Mouse (Mus musculus) megakaryocyte, embryonic 14.5 days (primary cell): ENCODE results near the gene Stac. TPM values are rescaled to one million over a fixed set of nuclear protein-coding genes. Genes with fewer than 3 reads are reported as not detected.

ENCODE experiments used
- H3K27me3 ChIP-seq: replicated peaks from 2 replicates; pipeline ENCODE3; 2012; ENCODE audit warnings: inconsistent platforms
- H3K36me3 ChIP-seq: replicated peaks from 2 replicates; pipeline ENCODE3; 2012; ENCODE audit warnings: low read length, inconsistent platforms, mixed read lengths
- H3K4me1 ChIP-seq: 2 replicates; pipeline ENCODE4 v1.6.1; 2012; ENCODE audit warnings: inconsistent platforms
- H3K4me3 ChIP-seq: replicated peaks from 2 replicates; pipeline ENCODE3; 2012; ENCODE audit warnings: moderate library complexity, mild to moderate bottlenecking, inconsistent platforms
- H3K9me3 ChIP-seq: 2 replicates; pipeline ENCODE4 v1.6.1; 2012; ENCODE audit warnings: inconsistent platforms
- FLI1 ChIP-seq: IDR thresholded peaks from 2 replicates; pipeline ENCODE4 v1.6.1; 2012; ENCODE audit warnings: low read length, inconsistent platforms, mixed read lengths
- GATA1 ChIP-seq: IDR thresholded peaks from 3 replicates; pipeline ENCODE4 v1.6.1; 2012; ENCODE audit warnings: mixed read lengths, low read length, inconsistent platforms, borderline replicate concordance
- polyA plus RNA-seq: library from polyadenylated mRNA; stranded (reverse); fragments of >175 nt; gene quantifications from 2 replicates; pipeline ENCODE4 v1.2.3, GENCODE M21; 2012; ENCODE audit warnings: low replicate concordance; ENCODE audit not compliant: insufficient read depth

Stac gene
- not detected in 2 replicates for polyA plus RNA-seq

GRCm38 (mm10) chr9:111689680-111690483 is at the start of gene Stac:
Gene Stac (minus strand): TSS chr9:111690348.
- Histone ChIP-seq H3K9me3 (peaks cover 14% of the 10 kb centered on the region), H3K4me3 (no peak within 1 kb of the TSS), H3K4me1 (no peaks in the 10 kb centered on the region), H3K36me3 (no peaks in the 10 kb centered on the region), H3K27me3 (peaks cover 21% of the 10 kb centered on the region)
- TF ChIP-seq FLI1 (no peak), GATA1 (no peak)

GRCm38 (mm10) chr9:111739431-111740245 is 49.5 kb upstream of the Stac start:
- no peak overlapping the region for H3K4me3 ChIP-seq
- TF ChIP-seq GATA1 = no peak
- no peak for TF ChIP-seq FLI1
- H3K9me3 ChIP-seq = peaks cover 11% of the 10 kb centered on the region
- no peaks in the 10 kb centered on the region for H3K27me3 ChIP-seq
- no peaks in the 10 kb centered on the region for H3K36me3 ChIP-seq
- no peaks in the 10 kb centered on the region for H3K4me1 ChIP-seq

GRCm38 (mm10) chr9:111739026-111739425 is 48.9 kb upstream of the Stac start:
- H3K4me1 ChIP-seq = no peaks in the 10 kb centered on the region
- no peaks in the 10 kb centered on the region for H3K36me3 ChIP-seq
- no peak overlapping the region for H3K4me3 ChIP-seq
- TF ChIP-seq GATA1 (no peak), FLI1 (no peak)
- no peaks in the 10 kb centered on the region for H3K27me3 ChIP-seq
- peaks cover 11% of the 10 kb centered on the region for H3K9me3 ChIP-seq

- Histone ChIP-seq H3K4me3 (no peak overlapping the region), H3K36me3 (no peaks in the 10 kb centered on the region), H3K9me3 (peaks cover 11% of the 10 kb centered on the region), H3K27me3 (no peaks in the 10 kb centered on the region), H3K4me1 (no peaks in the 10 kb centered on the region)
- TF ChIP-seq FLI1 (no peak), GATA1 (no peak)
Measured at GRCm38 (mm10) chr9:111737796-111738195, 47.6 kb upstream of the Stac start.

- Histone ChIP-seq H3K27me3 (no peaks in the 10 kb centered on the region), H3K36me3 (no peaks in the 10 kb centered on the region), H3K4me1 (no peaks in the 10 kb centered on the region), H3K9me3 (peaks cover 10% of the 10 kb centered on the region), H3K4me3 (no peak overlapping the region)
- no peak for TF ChIP-seq FLI1
Measured at GRCm38 (mm10) chr9:111735931-111736330, 45.8 kb upstream of the Stac start.

GRCm38 (mm10) chr9:111731939-111732670 is 42.0 kb upstream of the Stac start:
- TF ChIP-seq FLI1 (no peak), GATA1 (no peak)
- peaks cover 10% of the 10 kb centered on the region for H3K9me3 ChIP-seq

GRCm38 (mm10) chr9:111724981-111725593 is 34.9 kb upstream of the Stac start:
- H3K4me1 ChIP-seq = no peaks in the 10 kb centered on the region
- H3K36me3 ChIP-seq = no peaks in the 10 kb centered on the region
- no peaks in the 10 kb centered on the region for H3K27me3 ChIP-seq
- H3K9me3 ChIP-seq = peaks cover 28% of the 10 kb centered on the region
- TF ChIP-seq FLI1 (no peak), GATA1 (no peak)
- no peak overlapping the region for H3K4me3 ChIP-seq

More at GRCm38 (mm10) chr9:111731939-111732670, 42.0 kb upstream of the Stac start:
- Histone ChIP-seq H3K4me1 (no peaks in the 10 kb centered on the region), H3K27me3 (no peaks in the 10 kb centered on the region), H3K4me3 (no peak overlapping the region), H3K36me3 (no peaks in the 10 kb centered on the region)

- Histone ChIP-seq H3K4me1 (no peaks in the 10 kb centered on the region), H3K36me3 (no peaks in the 10 kb centered on the region), H3K27me3 (no peaks in the 10 kb centered on the region), H3K4me3 (no peak overlapping the region), H3K9me3 (0 out of 2 replicates have a peak, but pooled peaks cover 8% of the 10 kb centered on the region)
- TF ChIP-seq FLI1 = no peak
- TF ChIP-seq GATA1 = no peak
Measured at GRCm38 (mm10) chr9:111714457-111714856, 24.3 kb upstream of the Stac start.

GRCm38 (mm10) chr9:111700101-111700500 is 10.0 kb upstream of the Stac start:
- H3K4me1 ChIP-seq = no peaks in the 10 kb centered on the region
- no peak overlapping the region for H3K4me3 ChIP-seq
- no peaks in the 10 kb centered on the region for H3K36me3 ChIP-seq
- peaks cover 7% of the 10 kb centered on the region; the same call in 1 of the 2 replicates for H3K9me3 ChIP-seq
- H3K27me3 ChIP-seq = no peaks in the 10 kb centered on the region
- TF ChIP-seq FLI1 = no peak
- no peak for TF ChIP-seq GATA1
